Mouse (Mus musculus): ENCODE measurements around the gene Ssh3. TPM values are rescaled to one million over a fixed set of nuclear protein-coding genes. Genes with fewer than 3 reads are reported as not detected.

The Ssh3 gene
- polyA plus RNA-seq, 1 experiment from 2014 or later = 16.2 TPM

DNA sequence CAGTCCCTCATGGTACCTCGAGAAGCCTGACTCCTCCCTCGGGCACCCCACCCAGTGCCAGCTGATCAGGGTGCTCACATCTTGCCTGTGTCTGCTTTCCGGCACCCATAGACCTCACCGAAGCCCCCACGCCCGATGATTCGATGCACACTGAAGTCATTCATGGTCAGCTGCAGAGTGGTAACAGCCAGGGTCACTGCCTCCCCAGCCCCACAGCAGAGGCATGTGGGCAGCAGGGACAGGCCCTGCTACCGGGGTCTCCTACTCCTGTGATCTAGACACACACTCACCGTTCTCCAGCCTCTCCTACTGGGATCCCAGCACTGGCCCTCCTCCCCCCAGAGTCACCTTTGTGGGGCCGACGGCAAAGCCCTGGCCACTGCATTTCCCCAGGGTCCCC lies 22.2 kb upstream of the Ssh3 start:
- Histone ChIP-seq H3K36me3 (replicated peaks) (peaks cover 50% of the 10 kb centered on the region), H3K27me3 (replicated peaks) (no peaks in the 10 kb centered on the region), H3K27ac (no peak overlapping the region), H3K9me3 (no peaks in the 10 kb centered on the region), H3K4me2 (no peak overlapping the region), H3K4me3 (no peak overlapping the region), H3K4me1 (no peaks in the 10 kb centered on the region), H3K9ac (no peak overlapping the region)
- no peak for ATAC-seq (replicated peaks)
- 94% methylated on average over 11 of the region's 11 CpGs for WGBS

DNA sequence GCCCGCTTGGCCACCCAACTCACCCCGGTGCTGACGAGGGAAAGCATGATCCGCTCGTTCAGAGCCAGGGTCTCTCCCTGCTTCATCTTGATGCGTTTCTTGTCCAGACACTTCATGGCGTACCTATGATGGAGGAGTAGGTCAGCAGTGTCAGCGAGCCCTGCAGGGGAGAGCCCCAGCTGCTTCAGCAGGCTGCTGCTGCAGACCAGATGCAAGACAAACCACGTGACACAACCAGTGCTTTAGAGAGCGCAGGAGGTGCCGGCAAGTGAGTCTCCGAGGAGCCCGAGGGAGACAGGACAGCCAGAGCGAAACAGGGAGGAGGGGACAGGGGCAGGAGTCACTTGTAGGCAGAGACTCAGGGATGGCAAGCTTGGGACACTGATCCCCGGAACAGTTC lies 21.8 kb upstream of the Ssh3 start:
- WGBS = 69% methylated on average over 15 of the region's 15 CpGs
- Histone ChIP-seq H3K4me3 (no peak overlapping the region), H3K27ac (no peak overlapping the region)

DNA sequence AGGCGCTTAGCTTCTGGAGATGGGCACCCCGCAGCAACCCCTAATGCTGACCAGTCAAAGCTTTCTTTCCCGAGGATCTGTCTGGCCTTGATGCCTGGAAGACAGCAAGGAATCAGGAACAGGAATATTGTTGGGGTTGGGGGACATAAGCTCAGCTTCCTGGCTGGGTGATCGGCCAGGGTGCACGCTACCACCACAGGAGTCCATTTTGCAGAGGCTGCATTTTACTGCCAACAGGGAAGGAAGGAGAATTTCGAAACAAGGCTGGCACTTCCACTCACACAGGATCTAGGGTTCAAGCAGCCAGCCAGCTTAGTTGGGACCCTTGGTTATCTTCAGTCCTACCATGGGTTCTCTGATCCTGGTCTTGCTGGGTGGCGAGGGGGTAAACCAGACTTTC lies 14.7 kb upstream of the Ssh3 start:
- Histone ChIP-seq H3K4me3 (peak overlapping the region; percentile 60), H3K9ac (peak overlapping the region; percentile 69; the same call in 1 of the 2 replicates), H3K9me3 (no peaks in the 10 kb centered on the region), H3K4me1 (peaks cover 22% of the 10 kb centered on the region), H3K27me3 (replicated peaks) (no peaks in the 10 kb centered on the region), H3K4me2 (peak overlapping the region; percentile 64), H3K27ac (peak overlapping the region; percentile 57), H3K36me3 (replicated peaks) (peaks cover 22% of the 10 kb centered on the region)
- 45% methylated on average over 7 of the region's 7 CpGs for WGBS
- no peak; the same call in 1 of the 2 replicates for ATAC-seq (replicated peaks)

More for the DNA sequence above, 21.8 kb upstream of the Ssh3 start:
- no peak for ATAC-seq (replicated peaks)
- H3K9me3 ChIP-seq = no peaks in the 10 kb centered on the region
- no peaks in the 10 kb centered on the region for H3K27me3 ChIP-seq (replicated peaks)
- H3K9ac ChIP-seq = no peak overlapping the region
- H3K36me3 ChIP-seq (replicated peaks) = peaks cover 53% of the 10 kb centered on the region
- H3K4me1 ChIP-seq = no peaks in the 10 kb centered on the region
- H3K4me2 ChIP-seq = no peak overlapping the region

DNA sequence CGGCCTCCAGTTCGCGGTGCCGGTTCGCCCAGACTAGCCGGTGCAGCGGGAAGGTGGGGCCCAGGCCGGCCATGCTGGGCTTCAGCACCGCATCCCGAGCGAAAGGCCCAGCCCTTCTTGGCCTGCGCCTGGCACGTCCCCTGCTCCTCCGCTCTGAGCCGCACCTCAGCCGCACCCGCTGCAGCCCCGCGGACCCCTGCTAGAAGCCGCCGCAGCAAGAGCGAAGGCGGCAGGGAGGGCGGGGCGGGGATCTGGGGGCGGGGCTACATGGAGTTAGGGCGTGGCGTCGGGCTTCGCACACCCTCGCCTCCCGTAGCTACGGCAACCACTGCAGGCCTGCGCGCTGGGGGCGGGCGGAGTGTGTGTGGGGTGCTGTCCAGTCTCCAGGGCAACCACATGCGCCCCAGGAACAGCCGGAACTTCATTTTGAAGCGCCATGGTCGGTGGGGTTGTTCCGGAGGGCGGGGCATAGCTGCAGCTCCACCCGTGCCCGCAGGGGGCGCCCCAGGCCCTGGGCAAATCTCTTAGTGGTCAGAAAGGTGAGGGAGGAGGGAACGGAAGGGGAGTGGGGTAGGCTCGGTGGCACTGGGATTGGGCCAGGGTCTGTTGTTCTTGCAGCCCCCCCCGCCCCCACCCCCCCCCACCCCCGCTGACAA lies 14.0 kb upstream of the Ssh3 start, which contains the start of gene Ankrd13d:
Gene Ankrd13d, minus strand, starts transcription at position 240 of the 656 bp plus-strand sequence.
- Histone ChIP-seq H3K4me3 (peak within 1 kb of the TSS; percentile 60), H3K36me3 (replicated peaks) (peaks cover 17% of the 10 kb centered on the region), H3K4me2 (peak within 1 kb of the TSS; percentile 64), H3K27me3 (replicated peaks) (no peaks in the 10 kb centered on the region), H3K27ac (peak within 1 kb of the TSS; percentile 72), H3K9me3 (no peaks in the 10 kb centered on the region), H3K4me1 (peaks cover 22% of the 10 kb centered on the region), H3K9ac (peak within 1 kb of the TSS; percentile 69)
- peak; percentile 93 for ATAC-seq (replicated peaks)
- under 1% methylated on average over 49 of the region's 50 CpGs for WGBS

DNA sequence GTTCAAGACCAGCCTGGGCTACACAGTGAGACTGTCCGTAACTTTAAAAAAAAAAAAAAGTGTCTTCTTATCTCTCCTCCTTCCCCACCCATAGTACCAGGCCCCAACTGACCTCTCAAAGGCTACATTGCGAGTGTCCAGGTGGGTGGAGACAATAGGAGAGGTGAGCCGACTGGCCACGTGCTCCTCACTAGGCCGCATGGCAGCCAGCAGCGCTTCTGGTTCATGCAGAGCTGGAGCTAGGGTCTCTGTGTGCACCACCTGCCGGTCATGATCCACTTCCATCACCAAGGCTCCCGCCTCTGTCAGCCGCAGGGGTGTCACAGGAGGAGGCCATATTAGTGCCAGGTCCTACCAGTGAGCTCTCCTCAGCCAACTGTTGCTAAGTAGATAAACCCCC lies 11.4 kb upstream of the Ssh3 start:
- no peak for ATAC-seq (replicated peaks)

DNA sequence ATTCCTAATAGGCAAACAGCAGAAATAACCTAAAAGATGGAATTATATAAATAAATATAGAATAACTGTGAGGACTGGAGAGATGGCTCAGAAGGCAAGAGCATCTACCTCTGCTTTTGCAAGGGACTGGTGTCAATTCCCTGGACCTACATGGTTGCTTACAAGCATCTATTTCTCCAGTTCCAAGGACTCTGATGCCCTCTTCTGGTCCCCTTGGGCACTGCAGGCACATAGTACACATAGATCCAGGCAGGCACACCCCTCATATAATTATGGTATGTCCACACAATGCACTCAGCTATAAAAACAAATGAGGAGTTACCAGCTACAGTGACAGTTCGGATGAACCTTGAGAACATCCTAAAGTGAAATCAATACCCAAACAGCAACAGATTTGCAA lies 10.5 kb upstream of the Ssh3 start:
- 95% methylated on average over 1 of the region's 1 CpGs for WGBS
- H3K27me3 ChIP-seq (replicated peaks) = no peaks in the 10 kb centered on the region
- no peaks in the 10 kb centered on the region for H3K9me3 ChIP-seq
- peaks cover 13% of the 10 kb centered on the region; the same call in 1 of the 2 replicates for H3K36me3 ChIP-seq (replicated peaks)
- H3K4me3 ChIP-seq = no peak overlapping the region
- no peak for ATAC-seq (replicated peaks)
- H3K4me1 ChIP-seq = peaks cover 22% of the 10 kb centered on the region
- H3K27ac ChIP-seq = no peak overlapping the region
- H3K4me2 ChIP-seq = no peak overlapping the region
- H3K9ac ChIP-seq = no peak overlapping the region

More for the DNA sequence above, 11.4 kb upstream of the Ssh3 start:
- no peaks in the 10 kb centered on the region for H3K9me3 ChIP-seq
- H3K4me1 ChIP-seq = peaks cover 22% of the 10 kb centered on the region
- H3K4me2 ChIP-seq = no peak overlapping the region
- H3K9ac ChIP-seq = no peak overlapping the region
- H3K4me3 ChIP-seq = no peak overlapping the region
- H3K27me3 ChIP-seq (replicated peaks) = no peaks in the 10 kb centered on the region
- H3K36me3 ChIP-seq (replicated peaks) = peaks cover 13% of the 10 kb centered on the region; the same call in 1 of the 2 replicates
- no peak overlapping the region for H3K27ac ChIP-seq
- 97% methylated on average over 9 of the region's 9 CpGs for WGBS

DNA sequence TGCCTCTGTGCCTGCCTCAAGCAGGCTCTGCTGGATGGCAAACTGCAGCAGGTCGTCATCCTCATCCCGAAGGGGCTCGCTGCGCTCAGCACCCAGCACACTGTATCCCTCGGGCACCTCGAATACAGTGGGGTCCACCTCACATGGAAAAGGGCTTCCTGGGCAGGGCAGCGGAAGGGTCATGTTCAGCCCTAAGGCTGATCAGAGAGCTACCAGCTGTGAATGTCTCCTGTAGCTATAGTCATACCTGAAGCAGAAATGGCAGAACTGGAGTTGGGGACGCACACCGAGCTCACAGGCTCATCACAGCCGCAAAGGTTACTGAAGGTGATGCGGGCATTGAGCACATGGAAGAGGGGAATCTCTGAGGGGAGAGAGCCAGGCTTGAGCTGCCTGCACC lies 2.0 kb upstream of the Ssh3 start:
- H3K4me3 ChIP-seq = no peak overlapping the region
- H3K9ac ChIP-seq = no peak overlapping the region
- H3K27ac ChIP-seq = no peak overlapping the region
- WGBS = 92% methylated on average over 11 of the region's 11 CpGs
- H3K27me3 ChIP-seq (replicated peaks) = peaks cover 13% of the 10 kb centered on the region
- no peak for ATAC-seq (replicated peaks)
- peaks cover 3% of the 10 kb centered on the region; the same call in 1 of the 2 replicates for H3K36me3 ChIP-seq (replicated peaks)
- no peaks in the 10 kb centered on the region for H3K9me3 ChIP-seq
- no peak overlapping the region for H3K4me2 ChIP-seq
- peaks cover 7% of the 10 kb centered on the region for H3K4me1 ChIP-seq

DNA sequence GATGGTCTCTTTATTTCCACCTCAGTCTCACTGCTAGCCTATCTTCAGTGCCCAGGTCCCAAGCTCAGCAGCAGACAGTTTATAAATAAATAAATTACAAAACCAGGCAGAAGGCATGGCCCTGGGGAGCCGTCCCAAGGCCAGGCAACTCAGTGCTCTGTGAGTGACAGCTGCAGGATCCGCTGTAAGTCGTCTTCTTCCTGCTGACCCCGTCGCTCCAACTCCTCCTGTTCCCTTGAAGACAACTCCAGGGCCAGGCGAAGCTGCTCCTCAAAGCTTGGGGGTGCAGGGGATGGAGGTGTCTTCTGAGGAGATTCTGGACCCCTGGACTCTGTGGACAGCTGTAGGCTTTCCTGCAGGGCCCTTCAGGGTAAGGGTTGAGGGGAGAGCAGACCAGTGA lies 1.2 kb upstream of the Ssh3 start:
- H3K27me3 ChIP-seq (replicated peaks) = peaks cover 13% of the 10 kb centered on the region
- H3K4me2 ChIP-seq = no peak overlapping the region
- WGBS = 69% methylated on average over 6 of the region's 6 CpGs
- H3K9ac ChIP-seq = no peak overlapping the region
- H3K4me3 ChIP-seq = no peak overlapping the region
- peaks cover 7% of the 10 kb centered on the region for H3K4me1 ChIP-seq
- H3K36me3 ChIP-seq (replicated peaks) = no peaks in the 10 kb centered on the region
- H3K27ac ChIP-seq = no peak overlapping the region
- no peaks in the 10 kb centered on the region for H3K9me3 ChIP-seq
- no peak for ATAC-seq (replicated peaks)

DNA sequence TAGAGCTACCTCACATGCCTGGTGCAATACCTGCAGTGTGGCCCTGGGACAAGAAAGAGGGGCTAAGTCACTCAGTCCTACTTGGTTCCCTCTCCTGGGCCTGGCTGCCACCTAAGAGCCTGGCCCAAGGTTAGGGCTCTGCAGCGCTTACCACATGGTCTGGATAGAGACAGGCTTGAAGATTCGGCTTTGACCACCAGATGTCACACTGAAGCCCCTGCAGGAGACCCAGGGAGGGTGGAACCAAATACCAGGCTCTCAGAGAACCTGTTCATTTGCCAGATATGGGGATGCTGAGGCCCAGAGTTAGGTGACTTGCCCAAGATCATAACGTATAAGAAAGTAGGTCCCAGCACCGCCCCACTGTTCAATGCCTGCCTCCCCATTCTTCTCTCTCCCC lies 3.0 kb downstream of the Ssh3 start:
- no peak for ATAC-seq (replicated peaks)
- H3K36me3 ChIP-seq (replicated peaks) = no peaks in the 10 kb centered on the region
- no peaks in the 10 kb centered on the region for H3K9me3 ChIP-seq
- peaks cover 7% of the 10 kb centered on the region for H3K4me1 ChIP-seq
- 62% methylated on average over 4 of the region's 4 CpGs for WGBS
- no peak overlapping the region for H3K27ac ChIP-seq
- no peak overlapping the region for H3K9ac ChIP-seq
- H3K4me3 ChIP-seq = no peak overlapping the region
- no peak overlapping the region for H3K4me2 ChIP-seq
- H3K27me3 ChIP-seq (replicated peaks) = peaks cover 13% of the 10 kb centered on the region

DNA sequence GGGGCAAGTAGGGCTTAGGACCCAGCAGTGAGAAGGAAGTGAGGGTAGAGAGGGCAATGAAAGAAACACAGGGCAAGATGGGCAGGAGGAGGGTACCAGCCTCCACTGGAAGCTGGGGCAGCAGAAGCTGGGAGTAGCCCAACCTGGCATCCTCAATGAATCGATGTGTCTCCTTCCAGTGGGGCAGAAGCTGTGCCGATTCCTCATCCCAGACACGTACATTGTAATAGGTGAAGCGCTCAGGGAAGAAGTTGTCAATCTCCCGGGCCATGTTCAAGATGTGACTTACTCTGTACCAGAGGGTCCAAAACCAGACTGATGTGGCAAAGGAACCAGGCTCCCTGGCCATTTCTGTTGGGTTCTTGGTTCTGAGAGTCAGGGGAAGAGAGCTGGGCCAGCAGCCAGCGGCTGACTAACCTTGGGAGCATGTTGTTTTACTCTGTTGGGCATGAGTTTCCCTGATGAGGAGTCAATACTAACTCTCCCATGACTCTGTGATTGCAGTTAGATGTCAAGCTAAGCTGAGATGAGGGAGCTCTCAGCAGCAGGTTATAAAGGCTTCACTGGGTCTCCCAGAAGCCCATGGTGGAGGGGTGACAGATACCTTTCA lies 4.7 kb downstream of the Ssh3 start:
- Histone ChIP-seq H3K9ac (no peak overlapping the region), H3K27ac (no peak overlapping the region), H3K4me1 (peaks cover 7% of the 10 kb centered on the region), H3K36me3 (replicated peaks) (no peaks in the 10 kb centered on the region), H3K4me2 (no peak overlapping the region), H3K9me3 (no peaks in the 10 kb centered on the region), H3K4me3 (no peak overlapping the region), H3K27me3 (replicated peaks) (peaks cover 5% of the 10 kb centered on the region)
- no peak for ATAC-seq (replicated peaks)
- WGBS = 91% methylated on average over 6 of the region's 6 CpGs

DNA sequence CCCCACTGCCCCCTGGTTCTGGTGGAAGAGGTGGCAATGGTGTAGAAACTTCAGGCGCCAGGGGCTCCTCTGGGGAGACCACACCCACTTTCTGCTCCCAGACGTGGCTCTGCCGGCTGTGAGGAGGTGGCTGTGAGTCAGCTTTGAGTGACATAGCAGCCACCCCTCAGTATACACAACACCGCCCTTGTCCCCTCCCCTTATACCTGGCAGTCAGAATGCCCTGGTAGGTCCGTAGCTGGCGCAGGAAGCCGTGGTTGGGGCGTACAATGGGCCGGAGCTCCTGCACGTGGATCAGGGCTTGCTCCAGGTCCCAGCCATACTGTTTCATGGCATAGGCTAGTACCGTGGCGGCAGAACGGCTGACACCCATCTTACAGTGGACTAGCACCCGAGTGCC lies 5.3 kb downstream of the Ssh3 start:
- 74% methylated on average over 14 of the region's 14 CpGs for WGBS
- H3K9ac ChIP-seq = no peak overlapping the region
- ATAC-seq (replicated peaks) = no peak
- no peak overlapping the region for H3K4me2 ChIP-seq
- no peaks in the 10 kb centered on the region for H3K36me3 ChIP-seq (replicated peaks)
- no peaks in the 10 kb centered on the region for H3K9me3 ChIP-seq
- no peaks in the 10 kb centered on the region for H3K27me3 ChIP-seq (replicated peaks)
- H3K4me3 ChIP-seq = no peak overlapping the region
- H3K27ac ChIP-seq = no peak overlapping the region
- peaks cover under 1% of the 10 kb centered on the region for H3K4me1 ChIP-seq

DNA sequence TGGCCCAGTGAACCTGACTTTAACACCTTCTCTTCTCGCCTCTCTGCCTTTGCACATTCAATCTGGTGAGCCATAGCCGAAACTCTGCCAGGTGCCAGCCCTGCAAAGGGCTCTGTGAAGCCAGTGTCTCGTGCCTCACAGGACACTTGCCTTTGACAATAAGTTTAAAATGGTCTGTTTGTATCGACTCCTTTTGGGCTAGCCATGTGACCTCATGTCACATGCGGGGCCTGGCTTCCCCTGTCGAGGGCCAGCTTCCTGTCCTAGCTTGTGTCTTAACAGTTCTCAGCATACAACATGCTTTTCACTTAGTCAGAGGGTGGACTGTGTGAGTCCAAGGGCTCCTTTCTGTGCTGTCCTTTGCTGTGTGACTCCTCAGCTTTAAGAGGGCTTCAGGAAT lies 6.2 kb downstream of the Ssh3 start:
- H3K4me2 ChIP-seq = no peak overlapping the region
- no peaks in the 10 kb centered on the region for H3K36me3 ChIP-seq (replicated peaks)
- H3K4me3 ChIP-seq = no peak overlapping the region
- H3K27ac ChIP-seq = no peak overlapping the region
- ATAC-seq (replicated peaks) = no peak
- WGBS = 79% methylated on average over 6 of the region's 6 CpGs
- H3K9ac ChIP-seq = no peak overlapping the region
- no peaks in the 10 kb centered on the region for H3K27me3 ChIP-seq (replicated peaks)
- H3K9me3 ChIP-seq = no peaks in the 10 kb centered on the region
- H3K4me1 ChIP-seq = peaks cover 5% of the 10 kb centered on the region
